Mouse (Mus musculus): Measurements from ENCODE around the gene Gm29094. TPM values are rescaled to one million over a fixed set of nuclear protein-coding genes. Genes with fewer than 3 reads are reported as not detected.
"Not testable (repeated sequence)": the region's sequence is repeated elsewhere in the genome, so short reads cannot be mapped to it uniquely, and the experiment has no call there.

Gene Gm29094
- polyA plus RNA-seq (2015; fragmentation: Nextera tagmentation; extraction: Ambion mirVana) = 0.93 TPM in 1 of 2 replicates, not detected in the other

DNA sequence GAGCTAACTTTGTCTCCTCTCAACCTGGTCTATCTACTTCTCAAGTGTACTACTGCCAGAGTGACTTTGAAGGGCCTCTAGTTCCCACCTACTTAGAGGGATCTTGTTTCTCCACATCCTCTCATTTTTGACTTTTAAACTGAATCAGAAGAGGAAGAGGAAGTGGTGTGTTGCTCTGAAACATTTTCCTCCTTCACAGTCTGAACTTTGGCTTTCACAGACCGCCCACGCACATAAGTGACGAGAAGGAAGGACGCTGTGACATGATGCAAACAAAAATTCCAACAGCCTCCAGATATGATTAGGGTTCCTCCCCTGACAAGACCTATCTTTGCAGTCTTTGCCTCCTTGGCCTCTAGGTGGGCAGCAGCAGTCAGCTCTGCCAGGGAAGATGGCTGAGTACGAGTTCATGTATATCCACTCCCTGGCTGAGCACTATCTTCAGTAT, at the start of gene Gm29094, which contains the start of gene Bcl2a1b:
Gm29094 (plus strand) TSS at position 411 of the 448 bp plus-strand sequence.
Bcl2a1b (plus strand) TSS at position 241 of the 448 bp plus-strand sequence.
- H3K4me3 ChIP-seq (replicated peaks); H3K4me2 ChIP-seq; H3K36me3 ChIP-seq; H3K27me3 ChIP-seq; H3K9me3 ChIP-seq (replicated peaks); ATAC-seq (replicated peaks; ENCODE audit: low FRiP score); H3K4me1 ChIP-seq; H3K9ac ChIP-seq; H3K27ac ChIP-seq: not testable (repeated sequence)
- WGBS = 80% methylated on average over 5 of the region's 5 CpGs

DNA sequence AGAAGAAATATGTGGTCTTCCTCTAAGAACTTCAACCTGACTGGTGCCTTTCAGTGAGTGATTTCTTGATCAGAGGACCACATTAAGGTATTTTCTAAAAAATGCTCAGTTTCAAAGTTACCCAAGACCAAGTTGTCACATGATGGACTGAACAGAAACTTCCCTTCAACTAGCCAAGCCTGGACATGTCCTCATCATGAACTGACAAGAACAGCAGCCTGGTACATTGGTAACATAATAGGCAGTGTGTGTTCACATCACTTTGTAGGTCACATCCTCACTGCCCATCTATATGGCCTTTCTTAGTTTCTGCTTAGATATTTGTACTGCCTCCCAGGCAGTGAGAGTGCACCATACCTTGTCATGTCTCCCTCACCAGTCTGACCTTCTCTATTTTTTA, 26.6 kb upstream of the Gm29094 start:
- not testable (repeated sequence) for H3K9ac ChIP-seq; ATAC-seq (replicated peaks; ENCODE audit: low FRiP score); H3K27ac ChIP-seq; H3K27me3 ChIP-seq; H3K4me2 ChIP-seq; H3K9me3 ChIP-seq (replicated peaks); H3K36me3 ChIP-seq; H3K4me1 ChIP-seq; H3K4me3 ChIP-seq (replicated peaks)

DNA sequence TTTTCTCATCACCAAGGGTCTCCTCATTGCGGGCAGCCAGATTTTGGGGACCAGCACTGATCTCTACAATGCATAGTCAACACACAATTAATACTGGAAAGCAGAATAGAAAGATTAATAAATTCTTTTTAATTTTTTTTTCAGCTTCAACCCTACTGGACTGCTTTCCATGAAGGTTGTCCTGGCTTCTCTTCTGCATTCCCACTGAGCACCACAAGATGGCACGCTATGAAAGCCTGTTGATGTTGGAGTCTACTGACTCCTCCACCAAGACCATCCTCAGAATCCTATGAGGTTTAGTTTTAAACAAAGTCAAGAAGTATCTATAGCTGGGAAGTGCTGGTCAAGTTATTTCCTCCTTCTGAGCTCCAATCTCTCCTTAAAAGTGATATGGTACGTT, 20.3 kb upstream of the Gm29094 start:
- ATAC-seq (replicated peaks; ENCODE audit: low FRiP score) = not testable (repeated sequence)

DNA sequence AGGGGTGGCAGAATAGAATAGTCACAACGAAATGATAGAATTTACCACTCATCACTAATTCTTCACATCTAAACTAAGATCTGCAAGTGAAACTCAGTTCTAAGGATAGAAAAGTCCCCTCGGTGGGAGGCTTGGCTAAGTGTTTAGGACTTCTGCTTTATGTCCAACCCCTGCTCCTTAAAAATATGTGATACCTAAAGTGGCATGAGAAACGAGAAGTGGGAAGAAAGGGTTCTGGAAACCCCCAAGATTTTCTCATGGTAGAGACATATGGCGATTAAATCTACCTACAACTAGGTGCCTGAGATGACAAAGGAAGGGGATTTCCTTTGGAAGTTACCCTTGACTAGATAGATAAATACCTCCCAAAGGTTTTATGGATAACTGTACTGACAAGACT, 19.7 kb upstream of the Gm29094 start:
- 90% methylated on average over 4 of the region's 4 CpGs for WGBS
- not testable (repeated sequence) for H3K9ac ChIP-seq; H3K4me2 ChIP-seq; H3K27me3 ChIP-seq; H3K4me1 ChIP-seq; H3K9me3 ChIP-seq (replicated peaks); ATAC-seq (replicated peaks; ENCODE audit: low FRiP score); H3K27ac ChIP-seq; H3K4me3 ChIP-seq (replicated peaks); H3K36me3 ChIP-seq

More for the DNA sequence above, 20.3 kb upstream of the Gm29094 start:
- not testable (repeated sequence) for H3K27ac ChIP-seq; H3K4me1 ChIP-seq; H3K36me3 ChIP-seq; H3K4me3 ChIP-seq (replicated peaks); H3K27me3 ChIP-seq; H3K9me3 ChIP-seq (replicated peaks); H3K9ac ChIP-seq; H3K4me2 ChIP-seq
- 31% methylated on average over 2 of the region's 3 CpGs for WGBS

DNA sequence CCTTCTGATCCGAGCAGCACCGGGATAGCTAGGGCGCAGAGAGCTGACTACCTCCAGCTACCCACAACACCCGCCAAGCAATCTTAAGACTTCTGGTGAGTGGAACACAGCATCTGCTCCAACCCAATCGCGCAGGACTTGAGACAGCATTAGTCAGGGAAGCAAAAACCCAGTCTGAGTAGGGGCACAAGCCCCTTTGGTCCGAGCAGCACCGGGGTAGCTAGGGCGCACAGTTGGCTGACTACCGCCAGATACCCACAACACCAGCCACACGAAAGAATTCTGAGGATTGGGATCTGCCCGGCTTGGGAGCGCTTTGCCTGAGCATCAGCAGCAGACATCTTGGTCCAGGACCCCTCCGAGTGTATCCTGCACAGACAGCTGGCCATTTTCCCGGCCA, 12.2 kb upstream of the Gm29094 start:
- not testable (repeated sequence) for H3K9me3 ChIP-seq (replicated peaks); H3K36me3 ChIP-seq; ATAC-seq (replicated peaks; ENCODE audit: low FRiP score); H3K4me1 ChIP-seq; H3K27me3 ChIP-seq; H3K4me3 ChIP-seq (replicated peaks); H3K4me2 ChIP-seq; H3K27ac ChIP-seq; H3K9ac ChIP-seq
- WGBS = 85% methylated on average over 15 of the region's 15 CpGs

DNA sequence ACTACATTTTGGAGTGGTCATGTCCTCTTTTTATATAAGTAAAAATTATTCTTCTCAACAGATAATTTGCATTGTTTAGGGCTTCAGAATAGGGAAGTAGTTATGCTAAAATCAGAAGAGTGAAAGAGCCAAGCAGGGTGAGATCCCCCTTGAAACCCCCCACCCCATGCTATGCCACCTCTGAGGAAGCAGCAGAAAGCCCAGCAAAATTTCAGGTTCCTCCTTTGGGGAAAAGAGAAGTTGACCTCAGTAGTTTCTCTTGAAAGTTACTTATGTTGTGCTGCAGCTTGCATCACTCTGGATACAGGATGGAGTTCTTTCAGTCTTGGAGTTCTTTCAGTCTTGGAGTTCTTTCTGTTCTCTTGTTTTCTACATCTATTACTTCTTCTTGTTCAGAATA, 3.7 kb upstream of the Gm29094 start:
- H3K4me2 ChIP-seq; H3K4me1 ChIP-seq; H3K36me3 ChIP-seq; H3K9me3 ChIP-seq (replicated peaks); H3K4me3 ChIP-seq (replicated peaks); H3K27ac ChIP-seq; H3K27me3 ChIP-seq; H3K9ac ChIP-seq; ATAC-seq (replicated peaks; ENCODE audit: low FRiP score): not testable (repeated sequence)

DNA sequence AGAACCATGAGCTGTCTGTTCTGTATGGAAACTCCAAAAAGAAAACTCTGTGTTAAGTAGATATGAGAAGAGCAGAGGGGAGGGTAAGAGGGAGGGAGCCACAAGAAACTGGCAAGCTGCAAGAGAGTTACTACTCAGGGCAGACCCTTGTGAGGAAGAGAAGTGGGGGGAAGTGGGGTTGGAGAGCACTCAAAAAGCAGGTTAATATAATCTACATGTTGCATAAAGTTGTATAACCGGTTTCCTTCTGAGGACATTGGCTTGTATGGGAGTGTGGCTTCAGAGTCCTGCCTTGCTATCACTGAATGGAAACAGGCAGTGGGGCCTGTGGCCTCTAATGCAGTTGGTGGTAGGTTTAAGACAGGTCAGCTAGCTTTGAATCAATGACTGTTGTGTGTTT, 1.7 kb upstream of the Gm29094 start:
- H3K36me3 ChIP-seq; H3K27me3 ChIP-seq; H3K4me3 ChIP-seq (replicated peaks); H3K9ac ChIP-seq; H3K27ac ChIP-seq; H3K4me1 ChIP-seq; H3K9me3 ChIP-seq (replicated peaks); ATAC-seq (replicated peaks; ENCODE audit: low FRiP score); H3K4me2 ChIP-seq: not testable (repeated sequence)
- 70% methylated on average over 1 of the region's 1 CpGs for WGBS

DNA sequence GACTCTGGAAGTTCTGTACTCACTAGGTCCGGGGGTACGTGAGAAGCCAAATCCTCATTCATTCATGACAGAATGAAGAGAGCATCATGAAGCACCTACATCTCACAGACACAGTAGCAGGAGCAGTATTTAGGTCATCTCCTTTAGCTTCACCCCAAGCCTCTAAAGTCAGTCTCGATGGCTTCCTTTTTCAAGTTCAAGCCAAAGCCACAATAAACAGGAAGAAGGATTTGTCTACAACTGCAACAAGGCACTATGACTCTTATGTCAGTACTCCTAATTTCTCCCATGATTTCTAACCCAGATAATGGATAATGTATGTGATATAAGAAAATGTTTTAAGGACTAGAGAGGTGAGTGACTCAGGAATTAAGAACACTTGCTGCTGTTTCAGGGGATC, 830 bp upstream of the Gm29094 start:
- not testable (repeated sequence) for H3K27ac ChIP-seq; H3K27me3 ChIP-seq; H3K9me3 ChIP-seq (replicated peaks); H3K4me3 ChIP-seq (replicated peaks); H3K4me2 ChIP-seq; H3K36me3 ChIP-seq; ATAC-seq (replicated peaks; ENCODE audit: low FRiP score); H3K4me1 ChIP-seq; H3K9ac ChIP-seq
- 84% methylated on average over 3 of the region's 3 CpGs for WGBS

DNA sequence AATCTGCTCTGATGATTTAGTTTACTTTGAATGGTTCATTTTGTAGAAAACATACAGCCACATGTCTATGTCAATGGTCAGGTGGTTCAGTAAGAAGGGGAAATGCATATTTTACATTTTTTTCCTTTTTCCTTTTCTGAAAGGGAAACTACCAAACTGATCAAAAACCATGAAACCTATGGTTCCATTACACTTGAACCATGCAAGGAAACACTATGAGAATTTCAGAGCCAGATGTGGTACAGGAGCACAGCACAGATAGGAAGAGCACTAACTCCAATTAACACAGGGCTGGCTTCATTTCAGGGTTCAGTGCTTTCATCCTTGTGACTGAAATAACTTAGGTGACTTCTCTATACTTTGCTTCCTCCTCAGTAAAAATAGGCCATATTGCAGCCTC, 3.1 kb downstream of the Gm29094 start:
- ATAC-seq (replicated peaks; ENCODE audit: low FRiP score); H3K4me3 ChIP-seq (replicated peaks); H3K9ac ChIP-seq; H3K4me1 ChIP-seq; H3K4me2 ChIP-seq; H3K36me3 ChIP-seq; H3K27me3 ChIP-seq; H3K27ac ChIP-seq; H3K9me3 ChIP-seq (replicated peaks): not testable (repeated sequence)

DNA sequence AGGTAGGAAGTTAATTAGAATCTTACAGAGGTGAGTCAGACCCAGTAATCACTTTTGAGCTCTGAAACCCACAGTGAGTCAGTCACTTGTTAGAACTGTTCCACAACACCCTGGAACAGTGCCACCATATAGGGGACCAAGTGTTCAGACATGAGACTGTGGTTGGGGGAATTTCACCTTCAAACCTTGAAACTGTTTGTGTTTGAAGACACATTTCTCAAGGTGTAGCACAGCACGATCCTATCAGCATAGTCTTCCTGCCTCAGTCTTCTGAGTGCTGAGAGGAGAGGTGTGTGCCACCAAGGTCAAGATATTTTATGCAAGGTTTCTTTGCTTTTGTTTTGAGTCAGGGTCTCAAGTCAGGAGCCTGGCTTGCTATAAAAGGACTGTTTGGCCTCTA, 9.8 kb downstream of the Gm29094 start:
- not testable (repeated sequence) for H3K27ac ChIP-seq; H3K4me1 ChIP-seq; ATAC-seq (replicated peaks; ENCODE audit: low FRiP score); H3K9ac ChIP-seq; H3K4me2 ChIP-seq; H3K27me3 ChIP-seq; H3K4me3 ChIP-seq (replicated peaks); H3K9me3 ChIP-seq (replicated peaks); H3K36me3 ChIP-seq
- WGBS = 79% methylated on average over 1 of the region's 1 CpGs

DNA sequence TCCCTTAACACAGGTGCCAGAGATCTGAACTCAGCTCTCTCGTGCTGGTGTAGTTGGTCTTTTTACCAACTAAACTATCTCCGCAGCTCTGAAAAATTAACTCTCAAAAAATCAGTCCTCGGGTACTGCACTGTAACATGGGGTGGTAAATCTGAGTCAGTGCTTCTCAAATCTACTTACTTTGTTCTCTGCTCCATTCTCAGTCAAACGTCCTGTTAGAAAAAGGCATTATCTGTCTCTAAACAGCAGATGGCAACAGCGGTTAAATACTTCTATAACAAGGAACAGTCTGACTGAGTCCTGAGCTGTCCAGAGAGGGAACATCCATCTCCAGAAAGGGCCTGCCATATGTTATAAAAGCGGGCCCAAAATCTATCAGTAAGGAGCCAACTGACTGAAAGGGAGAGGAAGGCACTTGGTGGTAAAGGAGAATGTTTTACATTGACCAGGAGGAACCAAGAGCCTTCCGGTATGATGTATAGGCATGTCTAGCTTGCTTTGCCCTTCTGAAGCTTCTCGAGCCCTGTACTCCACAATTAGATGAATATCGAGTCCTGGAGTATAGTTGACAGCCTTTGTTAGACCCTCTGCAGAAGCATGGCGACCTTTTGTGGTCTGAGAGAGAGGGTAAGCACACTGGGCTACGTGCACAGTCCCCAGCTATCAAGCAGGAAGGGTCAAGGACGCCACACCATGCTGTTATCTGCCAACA, 11.3 kb downstream of the Gm29094 start, which contains the start of gene Mthfs:
Mthfs (plus strand) TSS at position 324 of the 712 bp plus-strand sequence.
- H3K27me3 ChIP-seq; H3K36me3 ChIP-seq; H3K4me1 ChIP-seq; H3K9me3 ChIP-seq (replicated peaks); H3K9ac ChIP-seq: not testable (repeated sequence)
- Histone ChIP-seq H3K4me2 (peak within 1 kb of the TSS; percentile 53), H3K27ac (peak within 1 kb of the TSS; percentile 81), H3K4me3 (replicated peaks) (peak within 1 kb of the TSS; percentile 39)
- peak; percentile 69 for ATAC-seq (replicated peaks; ENCODE audit: low FRiP score)
- 26% methylated on average over 9 of the region's 12 CpGs for WGBS

DNA sequence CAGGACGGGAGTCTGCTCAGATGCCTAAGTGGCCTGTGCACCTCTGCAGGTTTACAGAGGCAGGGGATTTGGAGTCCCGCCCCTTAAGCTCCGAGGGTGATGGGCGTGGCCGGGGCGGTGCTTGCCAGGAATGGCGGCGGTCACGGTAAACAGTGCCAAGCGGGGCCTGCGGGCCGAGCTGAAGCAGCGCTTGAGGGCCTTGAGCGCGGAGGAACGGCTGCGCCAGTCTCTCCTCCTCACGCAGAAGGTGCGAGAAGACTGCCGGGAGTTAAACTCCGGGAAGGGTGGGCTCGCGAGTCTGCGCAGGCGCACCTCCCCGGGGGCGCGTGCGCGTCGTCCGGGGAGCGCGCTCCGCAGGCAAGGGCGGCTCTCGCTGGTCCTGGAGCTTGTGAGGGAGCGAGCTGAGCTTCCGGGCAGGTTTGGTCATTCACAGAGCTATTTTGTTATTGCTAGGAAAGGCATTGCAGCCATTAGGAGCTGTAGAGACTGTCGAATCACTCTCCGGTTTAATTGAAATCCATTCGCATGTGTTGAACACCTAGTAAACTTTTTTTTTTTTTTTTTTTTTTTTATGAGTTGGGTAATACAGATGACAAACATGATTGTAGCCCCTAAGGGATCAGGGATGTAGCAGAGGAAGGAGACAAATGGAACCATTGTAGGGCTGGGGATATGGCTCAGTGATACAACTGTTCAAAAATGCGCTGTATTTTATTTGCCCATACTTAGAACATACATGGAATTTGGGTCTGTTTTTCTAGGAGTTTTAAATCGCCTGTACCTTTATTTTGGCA, 12.1 kb downstream of the Gm29094 start:
- H3K4me3 ChIP-seq (replicated peaks) = peak overlapping the region; percentile 39
- not testable (repeated sequence) for H3K9ac ChIP-seq; H3K9me3 ChIP-seq (replicated peaks); H3K27me3 ChIP-seq; H3K36me3 ChIP-seq; H3K4me1 ChIP-seq
- peak overlapping the region; percentile 81 for H3K27ac ChIP-seq
- ATAC-seq (replicated peaks; ENCODE audit: low FRiP score) = peak; percentile 98
- WGBS = 6% methylated on average over 15 of the region's 44 CpGs
- H3K4me2 ChIP-seq = peak overlapping the region; percentile 53

All from kidney, embryonic 15.5 days (tissue).